Mouse (Mus musculus) monocyte, adult 2 months (primary cell): ENCODE measurements around the gene Rgl1.

ENCODE experiments used
- DNase-seq, 2 experiments: peaks; one replicate each; pipeline ENCODE4 v3.0.0; 2022; ENCODE audit warnings: low spot score in 2 of 2, low read depth in 1 of 2

Rgl1 gene

DNA sequence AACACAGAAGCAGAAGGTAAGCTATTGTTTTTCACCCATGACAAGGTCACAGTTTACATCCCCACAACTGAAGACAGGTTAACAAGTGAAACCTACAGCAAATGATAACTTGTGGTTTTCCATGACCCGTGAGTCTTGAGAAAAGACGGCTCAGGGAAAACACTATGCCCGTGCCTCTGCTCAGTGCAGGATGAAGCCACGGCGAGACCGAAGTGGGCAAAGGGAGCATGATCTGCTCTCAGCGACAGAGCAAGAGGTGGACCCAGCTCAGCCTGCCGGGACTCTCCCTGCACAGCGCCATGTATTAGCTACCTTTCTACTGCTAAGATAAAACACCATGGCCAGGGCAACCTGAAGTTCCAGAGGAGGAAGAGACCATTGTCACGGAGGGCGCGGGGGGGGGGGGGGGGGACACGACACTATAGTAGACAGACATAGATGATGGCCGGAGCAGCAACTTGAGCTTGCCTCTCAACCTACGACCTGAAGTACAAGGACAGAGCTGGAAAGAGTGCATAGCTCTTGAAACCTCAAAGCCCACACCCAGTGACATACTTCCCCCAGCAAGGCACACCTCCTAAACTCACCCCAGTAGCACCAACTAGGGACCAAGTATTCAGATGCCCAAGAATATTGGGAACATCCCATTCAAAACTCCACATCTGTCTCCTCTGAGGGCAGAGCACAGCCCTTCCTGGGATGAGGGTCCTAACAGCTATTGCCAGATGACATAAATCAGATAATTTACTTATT is 174.2 kb downstream of the Rgl1 start:
- DNase-seq: no peak

GRCm38 (mm10) chr1:152590321-152590720 is 175.8 kb downstream of the Rgl1 start:
- no peak for DNase-seq

DNA sequence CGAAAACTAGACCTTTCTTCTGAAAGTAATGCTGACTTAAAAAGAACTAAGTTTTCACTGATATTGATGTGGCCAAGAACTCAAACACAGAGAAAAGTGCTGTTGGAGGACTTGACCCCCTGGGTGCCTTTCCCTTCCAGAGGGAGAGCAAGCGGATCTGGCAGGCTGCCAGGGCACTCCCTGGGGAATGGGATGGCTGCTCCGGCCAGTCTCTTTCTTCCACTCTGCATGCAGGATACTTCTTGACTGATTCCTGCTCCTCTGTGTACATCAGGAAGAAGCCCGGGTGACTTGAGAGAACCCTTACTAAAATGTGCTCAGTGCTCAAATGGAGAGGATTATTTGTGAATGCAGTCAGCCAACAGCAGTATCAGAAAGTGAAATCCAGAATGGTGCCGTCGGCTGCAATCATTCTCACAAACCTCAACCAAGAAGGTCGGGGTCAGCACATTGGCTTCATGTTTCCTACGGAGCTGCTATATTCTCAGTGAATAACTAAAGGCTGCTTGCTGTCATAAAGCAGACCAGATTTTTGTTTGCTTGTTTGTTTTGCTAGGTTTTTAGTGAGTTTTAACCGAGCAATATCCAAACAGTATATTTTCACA is 176.7 kb downstream of the Rgl1 start:
- DNase-seq: no peak

GRCm38 (mm10) chr1:152587431-152587830 is 178.7 kb downstream of the Rgl1 start:
- no peak for DNase-seq

DNA sequence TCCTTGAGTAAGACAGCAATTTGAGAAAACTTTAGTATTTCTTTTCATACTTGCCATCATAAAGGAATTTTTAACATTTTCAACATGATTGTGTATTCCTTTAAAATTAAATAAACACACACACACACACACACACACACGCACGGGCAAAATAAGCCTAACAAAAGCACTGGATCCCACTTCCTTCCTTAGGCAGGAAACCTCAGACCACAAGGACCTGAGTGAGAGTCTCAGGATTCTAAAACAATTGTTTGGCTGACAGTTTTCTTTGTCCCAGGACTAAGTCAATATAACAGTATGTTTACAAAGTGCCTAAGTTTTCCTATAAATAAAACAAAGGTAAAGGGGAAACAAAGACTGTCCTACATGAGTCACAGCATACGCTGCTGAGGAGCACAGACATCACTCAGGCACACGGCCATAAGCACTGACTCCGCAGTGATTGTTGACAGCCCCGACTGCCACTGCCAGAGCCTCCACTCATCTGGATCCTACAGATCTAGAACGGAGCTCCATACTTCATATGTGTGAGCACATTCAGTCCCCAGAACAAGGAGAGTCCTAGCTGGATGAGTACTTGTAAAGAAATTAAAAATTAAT is 180.7 kb downstream of the Rgl1 start:
- DNase-seq: no peak

DNA sequence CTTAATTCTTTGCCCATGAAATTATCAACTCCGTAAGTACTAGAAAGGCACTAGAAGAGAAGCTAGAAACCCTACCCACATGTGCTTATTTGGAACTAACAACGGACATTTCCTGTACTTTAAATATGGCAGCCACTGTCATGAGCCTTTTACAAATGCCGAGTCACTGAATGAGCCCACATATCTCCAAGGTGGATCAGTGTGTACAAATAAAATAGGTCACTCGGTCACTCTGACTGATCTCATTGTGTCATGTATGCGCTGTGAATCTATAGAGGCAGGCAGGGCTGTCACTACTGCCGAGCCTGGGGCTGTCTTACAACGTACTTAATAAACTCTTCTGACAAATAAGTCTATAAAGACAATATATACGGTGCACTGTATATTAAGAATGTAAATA is 181.2 kb downstream of the Rgl1 start:
- no peak for DNase-seq

GRCm38 (mm10) chr1:152581127-152581905 is 184.8 kb downstream of the Rgl1 start:
- DNase-seq: no peak

DNA sequence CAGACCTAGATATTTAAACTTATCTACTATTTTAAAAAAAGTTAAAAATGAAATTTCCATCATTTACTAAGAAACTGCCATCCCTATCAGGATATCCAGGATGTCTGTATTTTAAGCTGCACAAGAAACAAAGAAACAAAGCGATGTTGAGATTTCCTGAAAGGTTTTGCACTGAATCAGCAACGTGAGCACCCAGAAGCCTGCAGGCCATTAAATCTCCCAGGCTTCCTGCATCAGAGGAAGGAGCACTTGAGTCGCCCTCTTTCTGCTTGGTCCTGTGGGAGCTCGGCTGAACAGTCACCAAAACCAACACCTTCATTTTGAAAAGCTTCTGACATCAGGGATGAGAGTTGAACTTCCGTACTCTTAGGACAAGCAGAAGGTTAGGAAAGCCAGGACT is 187.2 kb downstream of the Rgl1 start:
- no peak for DNase-seq

GRCm38 (mm10) chr1:152578108-152578721 is 187.9 kb downstream of the Rgl1 start:
- no peak for DNase-seq

DNA sequence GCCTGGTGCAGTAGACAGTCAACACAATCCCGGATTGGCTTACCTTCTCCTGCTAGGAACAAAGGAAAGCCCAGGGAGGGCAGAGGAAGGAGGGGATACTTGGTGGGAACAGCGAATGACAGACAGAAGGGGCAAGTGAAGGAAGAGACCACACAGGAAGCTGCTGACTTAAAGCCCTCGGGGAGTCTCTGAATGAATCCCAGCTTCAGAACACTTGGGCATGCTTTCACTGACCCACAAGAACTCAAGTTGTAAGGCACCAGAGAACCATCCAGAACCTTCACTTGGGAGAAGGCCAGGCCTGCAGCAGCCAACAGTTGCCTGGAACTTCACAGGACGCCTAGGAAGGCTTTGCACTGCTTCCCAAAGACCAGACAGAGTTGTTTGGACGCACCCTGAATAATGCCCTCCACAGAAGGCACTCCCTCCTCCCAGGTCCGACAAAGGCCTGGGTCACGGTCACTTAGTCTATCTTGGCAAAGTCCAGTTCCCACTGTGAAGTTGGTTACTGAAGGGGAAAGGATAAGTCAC is 189.5 kb downstream of the Rgl1 start:
- no peak for DNase-seq

GRCm38 (mm10) chr1:152575096-152575495 is 191.1 kb downstream of the Rgl1 start:
- DNase-seq: no peak

DNA sequence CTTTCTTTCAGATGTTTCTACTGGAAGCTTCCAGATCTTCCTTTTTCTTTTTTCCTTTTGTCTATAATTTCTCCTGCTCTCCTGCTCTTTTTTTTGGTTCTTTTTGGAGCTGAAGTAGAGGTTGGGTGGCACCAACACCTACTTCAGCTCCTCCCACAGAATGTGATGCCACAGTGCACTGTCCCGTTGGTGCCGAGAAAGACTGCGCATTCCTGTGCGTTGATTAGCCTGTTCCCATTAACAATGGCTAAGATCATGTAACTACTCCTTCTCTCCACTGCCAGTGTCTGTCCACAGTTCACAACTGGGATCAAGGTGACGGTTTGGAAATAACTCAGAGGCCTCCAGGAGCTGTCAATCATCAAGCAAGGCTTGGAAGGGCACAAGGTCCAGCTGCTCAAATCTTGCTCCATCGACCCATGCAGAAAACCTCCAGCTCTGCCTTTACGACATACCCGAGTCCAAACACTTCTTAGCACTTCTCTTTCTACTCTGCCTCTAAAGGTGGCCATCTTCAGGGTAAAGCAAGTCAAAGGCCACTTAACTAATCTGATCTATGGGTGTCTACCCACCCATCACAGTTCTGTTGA is 192.6 kb downstream of the Rgl1 start:
- DNase-seq: no peak

DNA sequence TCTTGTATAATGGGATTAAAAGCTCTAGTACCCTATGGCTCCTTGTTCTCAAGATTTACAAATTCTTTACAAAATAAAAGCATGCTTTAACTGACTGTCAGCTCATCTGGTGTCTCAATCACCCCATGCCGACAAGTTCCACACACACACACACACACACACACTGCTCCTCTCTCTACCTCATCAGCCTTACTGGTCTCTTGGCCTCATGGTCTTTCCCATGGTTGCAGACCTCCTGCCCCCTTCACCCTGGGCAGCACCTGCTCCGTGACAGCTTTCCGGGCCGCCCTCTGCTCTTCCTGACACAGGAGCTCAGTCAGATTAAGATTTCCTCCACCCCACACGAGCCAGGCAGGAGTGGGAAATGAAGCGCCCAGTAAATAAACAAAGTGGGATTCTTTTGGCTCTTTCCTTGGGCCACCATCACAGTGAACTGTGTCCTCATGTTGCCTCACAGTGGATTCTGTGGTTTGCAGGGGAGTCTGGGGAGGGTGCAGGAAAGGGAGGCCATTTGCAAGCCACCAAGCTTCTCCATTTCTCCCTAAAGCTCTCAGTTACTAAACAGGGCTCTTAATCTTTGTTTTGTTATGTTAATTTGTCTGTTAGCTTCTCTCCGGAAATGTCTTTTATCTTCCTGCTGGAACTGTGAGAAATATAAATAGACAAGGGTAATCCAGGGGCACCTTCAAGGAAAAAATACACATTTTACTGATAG is 193.2 kb downstream of the Rgl1 start:
- no peak for DNase-seq

DNA sequence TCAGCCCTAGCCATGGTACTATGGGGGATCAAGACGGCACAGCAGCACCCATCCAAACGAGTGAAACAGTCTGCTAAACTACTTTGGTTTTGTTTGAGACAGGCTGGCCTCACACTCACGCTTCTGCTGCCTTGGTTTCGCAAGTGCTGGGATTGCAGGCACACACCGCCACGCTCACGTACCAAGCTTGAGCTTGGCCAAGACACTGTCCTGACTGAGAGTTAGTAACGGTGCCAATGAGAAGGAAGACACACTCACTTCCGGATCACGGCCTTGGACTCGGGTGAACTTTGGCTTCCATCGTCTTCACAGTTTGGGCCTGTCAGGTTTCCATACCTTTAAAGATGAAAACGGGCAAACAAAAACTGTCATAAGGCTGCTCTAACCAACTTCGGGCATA is 194.8 kb downstream of the Rgl1 start:
- no peak for DNase-seq

DNA sequence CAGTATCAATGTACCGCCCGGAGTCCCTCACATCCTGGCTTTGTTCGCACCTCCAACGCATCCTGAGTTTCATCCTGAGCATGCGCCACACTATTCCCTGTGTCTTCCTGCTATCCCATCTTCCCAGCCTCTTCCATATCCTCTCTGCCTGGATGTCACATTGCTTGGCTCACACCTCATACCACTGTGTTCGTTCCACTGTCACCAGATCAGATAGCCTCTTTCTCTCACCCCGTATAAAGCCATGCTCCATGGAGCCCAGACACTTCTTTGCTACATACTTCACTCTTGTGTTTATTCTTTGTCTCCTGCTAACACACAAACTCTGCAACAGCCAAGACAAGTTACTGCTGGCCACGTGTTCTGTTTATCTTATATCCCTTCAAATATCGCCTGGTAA is 195.5 kb downstream of the Rgl1 start:
- no peak for DNase-seq

DNA sequence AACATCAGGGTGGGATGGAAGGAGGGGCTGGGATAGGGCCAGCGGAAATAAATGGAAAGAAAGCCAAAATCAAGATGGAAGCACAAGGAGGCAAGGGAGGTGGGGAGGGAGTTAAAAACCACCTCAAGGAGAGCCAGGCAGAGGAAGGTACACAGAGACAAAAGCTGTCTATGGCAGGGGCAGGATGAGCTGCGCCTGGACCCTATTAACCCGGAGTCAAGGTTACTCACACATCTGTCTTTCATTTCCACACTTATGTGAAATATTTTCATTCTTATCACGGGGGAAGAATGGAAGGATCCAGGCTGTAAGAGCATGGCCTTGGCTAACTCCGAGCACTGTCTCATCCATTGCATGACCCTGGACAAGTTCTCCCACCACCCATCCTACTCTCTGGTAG is 202.9 kb downstream of the Rgl1 start:
- no peak for DNase-seq

DNA sequence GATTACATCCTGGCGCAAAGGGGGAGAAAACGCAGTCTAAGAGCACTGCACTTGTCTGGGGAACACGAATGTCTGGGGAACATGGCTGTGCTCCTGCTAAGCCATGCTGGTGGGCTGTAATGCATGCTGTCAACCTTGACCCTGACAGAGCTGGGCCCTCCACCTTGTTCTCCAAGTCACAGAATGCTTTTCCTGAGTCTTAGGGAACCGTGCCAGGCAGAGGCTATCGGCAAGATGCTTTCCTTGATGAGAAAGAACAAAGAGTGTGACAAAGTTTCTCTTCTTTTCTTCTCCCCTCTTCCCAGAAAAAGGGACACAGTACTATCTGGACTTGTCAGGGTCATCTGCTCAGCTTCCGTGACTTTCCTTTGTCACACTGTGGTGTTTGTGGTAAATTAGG is 203.3 kb downstream of the Rgl1 start:
- DNase-seq: no peak

- no peak for DNase-seq
Observed at GRCm38 (mm10) chr1:152560477-152560876, 205.7 kb downstream of the Rgl1 start.

DNA sequence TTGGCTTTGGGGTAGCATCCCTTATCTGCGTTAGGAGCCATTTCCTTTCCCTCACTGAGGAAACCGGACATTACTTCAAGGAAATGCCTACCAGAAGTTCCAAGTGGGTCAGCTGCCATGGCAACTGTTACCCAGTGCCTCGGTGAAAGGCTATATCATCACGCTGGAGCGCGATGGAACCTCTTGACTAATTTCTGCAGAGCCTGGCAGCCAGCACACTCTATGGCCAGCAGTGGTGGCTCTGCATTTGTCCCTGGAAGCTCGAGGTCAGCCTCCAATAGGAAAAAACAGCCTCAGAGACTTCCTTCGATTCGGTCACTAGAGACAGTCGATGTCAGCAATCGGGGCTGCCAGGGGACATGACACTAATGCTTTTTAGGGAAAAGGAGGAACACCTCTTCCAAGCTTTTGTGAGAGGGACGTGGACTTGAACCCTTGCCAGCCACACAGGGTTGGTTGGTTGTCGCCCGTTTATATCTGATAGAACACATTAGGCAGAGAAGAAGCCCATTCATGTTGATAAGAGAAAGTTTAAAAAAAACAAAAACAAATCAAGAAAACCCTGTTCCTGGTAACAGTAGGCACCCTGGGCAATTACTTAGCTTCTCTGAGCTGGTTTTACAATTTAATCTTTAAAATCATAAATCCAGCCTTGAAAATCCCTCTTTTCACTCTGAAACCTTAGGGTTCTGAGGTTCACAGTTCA is 209.4 kb downstream of the Rgl1 start:
- DNase-seq: no peak
